In genomic region chr8:94532873-94533671, GRCm38 (mm10) we compare ENCODE assay signal across 8 mouse cellular contexts. TPM values are rescaled to one million over a fixed set of nuclear protein-coding genes. Genes with fewer than 3 reads are reported as not detected.
A peak's percentile ranks its signal among the peaks of the same experiment; 100 is the strongest.
DNase-seq lines count a peak whose midpoint lies in the region; ATAC-seq and TF ChIP-seq lines count a peak whose summit lies in the region.

Cpne2 (plus strand) TSS chr8:94532990.

- H3K4me2 ChIP-seq in forebrain, embryonic 14.5 days (ENCODE audit: low read length) = peak within 1 kb of the TSS; percentile 94
- peak within 1 kb of the TSS; percentile 77 for H3K4me2 ChIP-seq in liver, postnatal 0 days (ENCODE audit: low read depth, low read length)
- peak within 1 kb of the TSS; percentile 84 for H3K4me2 ChIP-seq in neural tube, embryonic 13.5 days

- peaks cover 13% of the 10 kb centered on the region; the same call in 1 of the 2 replicates for H3K4me1 ChIP-seq in forebrain, embryonic 14.5 days (ENCODE audit: control insufficient read depth, insufficient read depth, low read length)
- peaks cover 9% of the 10 kb centered on the region for H3K4me1 ChIP-seq in liver, postnatal 0 days (ENCODE audit: insufficient read depth)
- peaks cover 53% of the 10 kb centered on the region for H3K4me1 ChIP-seq in neural tube, embryonic 13.5 days (replicated peaks)

- peak within 1 kb of the TSS; percentile 60 for H3K4me3 ChIP-seq in forebrain, embryonic 14.5 days (ENCODE audit: low read depth, low read length)
- H3K4me3 ChIP-seq in liver, postnatal 0 days (ENCODE audit: low read depth, low read length) = peak within 1 kb of the TSS; percentile 60
- H3K4me3 ChIP-seq in neural tube, embryonic 13.5 days = peak within 1 kb of the TSS; percentile 61

- peak within 1 kb of the TSS; percentile 76 for H3K9ac ChIP-seq in forebrain, embryonic 14.5 days (ENCODE audit: low read length)
- H3K9ac ChIP-seq in liver, postnatal 0 days (replicated peaks) = peak within 1 kb of the TSS; percentile 47
- H3K9ac ChIP-seq in neural tube, embryonic 13.5 days = peak within 1 kb of the TSS; percentile 78

- H3K9me3 ChIP-seq in forebrain, embryonic 14.5 days (replicated peaks; ENCODE audit: control insufficient read depth, low read length) = no peaks in the 10 kb centered on the region
- H3K9me3 ChIP-seq in liver, postnatal 0 days (ENCODE audit: low read length) = no peaks in the 10 kb centered on the region
- no peaks in the 10 kb centered on the region for H3K9me3 ChIP-seq in neural tube, embryonic 13.5 days

- peak; percentile 31; the same call in 1 of the 2 replicates for TF ChIP-seq CTCF in liver, postnatal 0 days (IDR thresholded peaks at IDR 0.05; ENCODE audit: low read depth)

- WGBS in forebrain, embryonic 14.5 days = under 1% methylated on average over 67 of the region's 81 CpGs
- WGBS in liver, postnatal 0 days (ENCODE audit: insufficient replicate concordance) = under 1% methylated on average over 53 of the region's 81 CpGs
- WGBS in neural tube, embryonic 13.5 days = under 1% methylated on average over 57 of the region's 81 CpGs

- peak within 1 kb of the TSS; percentile 55; the same call in 1 of the 2 replicates for H3K27ac ChIP-seq in forebrain, embryonic 14.5 days (ENCODE audit: low read depth, low read length)
- no peak within 1 kb of the TSS for H3K27ac ChIP-seq in liver, postnatal 0 days (ENCODE audit: low read depth)
- peak within 1 kb of the TSS; percentile 65 for H3K27ac ChIP-seq in neural tube, embryonic 13.5 days (replicated peaks)

- DNase-seq in CD4-positive, CD25-positive, alpha-beta regulatory T cell, adult 2 months (ENCODE audit: low read depth, low spot score) = peak; percentile 76
- peak; percentile 83 for DNase-seq in adrenal gland, postnatal 25 days
- peak; percentile 69 for DNase-seq in forebrain, embryonic 14.5 days (ENCODE audit: low spot score)
- DNase-seq in heart, postnatal 10 days = peak; percentile 72 to 74
- peak; percentile 61 to 83 for DNase-seq in kidney, postnatal 36 days
- peak; percentile 69 for DNase-seq in liver, postnatal 0 days
- DNase-seq in testis, postnatal 14 days (ENCODE audit: low spot score) = peak; percentile 42

- TF ChIP-seq EP300 in liver, postnatal 0 days (IDR thresholded peaks at IDR 0.05; ENCODE audit: low read depth) = no peak

- intact Hi-C loops in heart, postnatal 10 days (cut with DNase I) = loop anchor here (5.0 to 10.0 kb wide), 2 partner anchors 169 to 272 kb away; no protein-coding TSS in a partner anchor

- ATAC-seq in forebrain, embryonic 14.5 days = peak; percentile 82
- peak; percentile 75 for ATAC-seq in liver, postnatal 0 days
- peak; percentile 76 for ATAC-seq in neural tube, embryonic 13.5 days (ENCODE audit: low read depth)

- H3K27me3 ChIP-seq in forebrain, embryonic 14.5 days (replicated peaks; ENCODE audit: control insufficient read depth, insufficient read depth, low read length) = no peaks in the 10 kb centered on the region
- H3K27me3 ChIP-seq in liver, postnatal 0 days (ENCODE audit: insufficient read depth, low read length) = peaks cover 38% of the 10 kb centered on the region
- H3K27me3 ChIP-seq in neural tube, embryonic 13.5 days = peaks cover 43% of the 10 kb centered on the region

- H3K36me3 ChIP-seq in forebrain, embryonic 14.5 days (ENCODE audit: control insufficient read depth, insufficient read depth, low read length) = no peaks in the 10 kb centered on the region
- H3K36me3 ChIP-seq in liver, postnatal 0 days (replicated peaks; ENCODE audit: insufficient read depth, low read length) = no peaks in the 10 kb centered on the region
- no peaks in the 10 kb centered on the region for H3K36me3 ChIP-seq in neural tube, embryonic 13.5 days

RNA-seq across cellular contexts. Expression of gene Cpne2, which starts in this region (rescaled TPM):
- 19.4 and 23.2 TPM in 2 replicates for total RNA-seq in adrenal gland, postnatal 25 days (2021)
- polyA plus RNA-seq in forebrain, embryonic 14.5 days (2014; fragmentation: Nextera tagmentation; extraction: Ambion mirVana) = 18.0 and 26.0 TPM in 2 replicates
- total RNA-seq in heart, postnatal 10 days (2021) = 1 to 10 TPM; 6.3 to 7.0 TPM
- polyA plus RNA-seq in liver, postnatal 0 days (2015; fragmentation: Nextera tagmentation; extraction: Ambion mirVana) = 3.9 and 4.2 TPM in 2 replicates
- 21.1 and 22.0 TPM in 2 replicates for polyA plus RNA-seq in neural tube, embryonic 13.5 days (2015; fragmentation: Nextera tagmentation; extraction: Ambion mirVana)
